Mouse (Mus musculus) neural tube, embryonic 11.5 days (tissue): ENCODE results near the gene Tsc22d3. TPM values are rescaled to one million over a fixed set of nuclear protein-coding genes. Genes with fewer than 3 reads are reported as not detected.

Experiments used
- polyA plus RNA-seq: library from polyadenylated mRNA; unstranded; fragments of >200 nt; fragmentation: Nextera tagmentation; extraction: Ambion mirVana; gene quantifications from 2 replicates; pipeline ENCODE4 v1.2.1, GENCODE M21; 2014

The Tsc22d3 gene
- polyA plus RNA-seq, 1 experiment from 2014 or later, result 153 TPM

Other genes starting within 250 kb of the Tsc22d3 start
- gene Prps1, start 144.0 kb downstream of the Tsc22d3 start, polyA plus RNA-seq, result 82.4 and 83.8 TPM in 2 replicates
- gene Mid2, start 63.9 kb upstream of the Tsc22d3 start, polyA plus RNA-seq, result 3.8 and 6.6 TPM in 2 replicates
- not detected in 2 replicates for gene Tex13b, start 212.8 kb upstream of the Tsc22d3 start, polyA plus RNA-seq